Mouse (Mus musculus) embryonic facial prominence, embryonic 15.5 days (tissue): ENCODE results near the gene Alg9. TPM values are rescaled to one million over a fixed set of nuclear protein-coding genes. Genes with fewer than 3 reads are reported as not detected.

Experiments used
- ATAC-seq: fragments of 200-750 bp; cut with Nextera tagmentation; 2 replicates; pipeline ENCODE4 v1.8.0; 2017; ENCODE audit warnings: low read depth, moderate TSS enrichment; ENCODE audit not compliant: insufficient number of reproducible peaks, low FRiP score, low TSS enrichment
- H3K27ac ChIP-seq: fragments of 300-500 bp; sonication (generic); replicated peaks from 2 replicates; pipeline ENCODE4 v1.5.1; 2015; ENCODE audit warnings: mild to moderate bottlenecking, inconsistent platforms
- H3K27me3 ChIP-seq: fragments of 300-500 bp; sonication (generic); 2 replicates; pipeline ENCODE4 v1.6.1; 2015; ENCODE audit warnings: inconsistent platforms
- H3K36me3 ChIP-seq: fragments of 300-500 bp; sonication (generic); 2 replicates; pipeline ENCODE4 v1.6.1; 2015; ENCODE audit warnings: mild to moderate bottlenecking, inconsistent platforms
- H3K4me1 ChIP-seq: fragments of 300-500 bp; sonication (generic); 2 replicates; pipeline ENCODE4 v1.6.1; 2015; ENCODE audit warnings: inconsistent platforms
- H3K4me2 ChIP-seq: fragments of 300-500 bp; sonication (generic); replicated peaks from 2 replicates; pipeline ENCODE4 v1.6.1; 2015; ENCODE audit warnings: mild to moderate bottlenecking, inconsistent platforms
- H3K4me3 ChIP-seq: fragments of 300-500 bp; sonication (generic); replicated peaks from 2 replicates; pipeline ENCODE4 v1.5.1; 2015; ENCODE audit warnings: mild to moderate bottlenecking, inconsistent platforms
- H3K9ac ChIP-seq: fragments of 300-500 bp; sonication (generic); 2 replicates; pipeline ENCODE4 v1.6.1; 2015; ENCODE audit warnings: inconsistent platforms
- H3K9me3 ChIP-seq: fragments of 300-500 bp; sonication (generic); replicated peaks from 2 replicates; pipeline ENCODE4 v1.6.1; 2016; ENCODE audit warnings: inconsistent platforms
- WGBS: fragments of 180-500 bp; shearing (Covaris S2); methylation state at CpG from one replicate; pipeline ENCODE4 v1.1.7; 2015; 5-methylcytosine and 5-hydroxymethylcytosine counted together
- polyA plus RNA-seq: library from polyadenylated mRNA; unstranded; fragments of >200 nt; fragmentation: Nextera tagmentation; extraction: Ambion mirVana; gene quantifications from 2 replicates; pipeline ENCODE4 v1.2.1, GENCODE M21; 2015

The Alg9 gene
- polyA plus RNA-seq, 1 experiment from 2014 or later, result 33.9 TPM

GRCm38 (mm10) chr9:50742261-50742660, 32.6 kb upstream of the Alg9 start:
- Histone ChIP-seq H3K4me2 (no peak overlapping the region), H3K27ac (no peak overlapping the region), H3K27me3 (no peaks in the 10 kb centered on the region), H3K36me3 (no peaks in the 10 kb centered on the region), H3K4me3 (no peak overlapping the region), H3K9me3 (no peaks in the 10 kb centered on the region), H3K9ac (no peak overlapping the region), H3K4me1 (peaks cover 8% of the 10 kb centered on the region; the same call in 1 of the 2 replicates)
- WGBS, result 77% methylated on average over 3 of the region's 3 CpGs
- no peak for ATAC-seq

- no peaks in the 10 kb centered on the region for H3K9me3 ChIP-seq
- no peak for ATAC-seq
- H3K4me2 ChIP-seq, result no peak overlapping the region
- no peaks in the 10 kb centered on the region for H3K27me3 ChIP-seq
- no peaks in the 10 kb centered on the region for H3K36me3 ChIP-seq
- H3K27ac ChIP-seq, result no peak overlapping the region
- H3K4me1 ChIP-seq, result peaks cover 8% of the 10 kb centered on the region; the same call in 1 of the 2 replicates
- H3K4me3 ChIP-seq, result no peak overlapping the region
- 73% methylated on average over 2 of the region's 2 CpGs for WGBS
- H3K9ac ChIP-seq, result no peak overlapping the region
These were observed 32.1 kb upstream of the Alg9 start for GRCm38 (mm10) chr9:50742744-50743143.

GRCm38 (mm10) chr9:50745806-50746205, 29.0 kb upstream of the Alg9 start:
- Histone ChIP-seq H3K4me2 (peak overlapping the region; percentile 59), H3K4me1 (peaks cover 8% of the 10 kb centered on the region; the same call in 1 of the 2 replicates), H3K4me3 (peak overlapping the region; percentile 42), H3K9me3 (no peaks in the 10 kb centered on the region), H3K9ac (no peak overlapping the region; the same call in 1 of the 2 replicates), H3K27ac (peak overlapping the region; percentile 77; the same call in 1 of the 2 replicates), H3K36me3 (no peaks in the 10 kb centered on the region), H3K27me3 (no peaks in the 10 kb centered on the region)
- 14% methylated on average over 7 of the region's 7 CpGs for WGBS
- ATAC-seq, result no peak

GRCm38 (mm10) chr9:50746214-50746677, 28.6 kb upstream of the Alg9 start, which contains the start of gene 2310030G06Rik:
2310030G06Rik (minus strand) TSS chr9:50746536.
- H3K9me3 ChIP-seq, result no peaks in the 10 kb centered on the region
- peak within 1 kb of the TSS; percentile 42 for H3K4me3 ChIP-seq
- peak within 1 kb of the TSS; percentile 77 for H3K27ac ChIP-seq
- WGBS, result 2% methylated on average over 19 of the region's 19 CpGs
- peak; percentile 77 for ATAC-seq
- H3K27me3 ChIP-seq, result no peaks in the 10 kb centered on the region
- peak within 1 kb of the TSS; percentile 59 for H3K4me2 ChIP-seq
- peaks cover 13% of the 10 kb centered on the region; the same call in 1 of the 2 replicates for H3K4me1 ChIP-seq
- no peaks in the 10 kb centered on the region for H3K36me3 ChIP-seq
- peak within 1 kb of the TSS; percentile 29; the same call in 1 of the 2 replicates for H3K9ac ChIP-seq

GRCm38 (mm10) chr9:50750706-50751105, 24.1 kb upstream of the Alg9 start:
- peaks cover 29% of the 10 kb centered on the region for H3K4me1 ChIP-seq
- H3K9ac ChIP-seq, result no peak overlapping the region; the same call in 1 of the 2 replicates
- H3K27ac ChIP-seq, result no peak overlapping the region
- peak overlapping the region; percentile 21; the same call in 1 of the 2 replicates for H3K4me3 ChIP-seq
- ATAC-seq, result no peak
- no peaks in the 10 kb centered on the region for H3K36me3 ChIP-seq
- no peaks in the 10 kb centered on the region for H3K27me3 ChIP-seq
- WGBS, result 39% methylated on average over 6 of the region's 6 CpGs
- H3K9me3 ChIP-seq, result no peaks in the 10 kb centered on the region
- H3K4me2 ChIP-seq, result no peak overlapping the region

- peak within 1 kb of the TSS; percentile 68; the same call in 1 of the 2 replicates for H3K27ac ChIP-seq
- H3K9me3 ChIP-seq, result no peaks in the 10 kb centered on the region
- 68% methylated on average over 22 of the region's 22 CpGs for WGBS
- no peak within 1 kb of the TSS; the same call in 1 of the 2 replicates for H3K9ac ChIP-seq
- ATAC-seq, result no peak
- peak within 1 kb of the TSS; percentile 22 for H3K4me2 ChIP-seq
- peak within 1 kb of the TSS; percentile 21 for H3K4me3 ChIP-seq
- H3K4me1 ChIP-seq, result peaks cover 26% of the 10 kb centered on the region
- no peaks in the 10 kb centered on the region for H3K27me3 ChIP-seq
- no peaks in the 10 kb centered on the region for H3K36me3 ChIP-seq
These were observed 23.5 kb upstream of the Alg9 start, which contains the start of gene Cryab for GRCm38 (mm10) chr9:50751323-50751722. Cryab (plus strand) TSS chr9:50751325.

- no peak within 1 kb of the TSS for H3K9ac ChIP-seq
- peak within 1 kb of the TSS; percentile 68 for H3K27ac ChIP-seq
- H3K9me3 ChIP-seq, result no peaks in the 10 kb centered on the region
- H3K27me3 ChIP-seq, result no peaks in the 10 kb centered on the region
- H3K4me1 ChIP-seq, result peaks cover 21% of the 10 kb centered on the region
- no peaks in the 10 kb centered on the region for H3K36me3 ChIP-seq
- 53% methylated on average over 14 of the region's 14 CpGs for WGBS
- H3K4me2 ChIP-seq, result peak within 1 kb of the TSS; percentile 28
- peak within 1 kb of the TSS; percentile 21 for H3K4me3 ChIP-seq
- ATAC-seq, result peak; percentile 77
These were observed 22.7 kb upstream of the Alg9 start, which contains the start of gene Hspb2 for GRCm38 (mm10) chr9:50752054-50752602. Hspb2 (minus strand) TSS chr9:50752354.

GRCm38 (mm10) chr9:50752784-50753615, 21.8 kb upstream of the Alg9 start:
- ATAC-seq, result peak; percentile 83
- Histone ChIP-seq H3K36me3 (no peaks in the 10 kb centered on the region), H3K27me3 (no peaks in the 10 kb centered on the region), H3K27ac (peak overlapping the region; percentile 68), H3K9ac (no peak overlapping the region), H3K4me3 (peak overlapping the region; percentile 21), H3K4me1 (peaks cover 21% of the 10 kb centered on the region), H3K4me2 (peak overlapping the region; percentile 28), H3K9me3 (no peaks in the 10 kb centered on the region)
- WGBS, result 65% methylated on average over 17 of the region's 17 CpGs

- WGBS, result 64% methylated on average over 7 of the region's 7 CpGs
- no peak overlapping the region; the same call in 1 of the 2 replicates for H3K4me2 ChIP-seq
These were observed 20.9 kb upstream of the Alg9 start for GRCm38 (mm10) chr9:50753947-50754346.

GRCm38 (mm10) chr9:50756711-50757110, 18.1 kb upstream of the Alg9 start:
- no peak overlapping the region for H3K27ac ChIP-seq
- peaks cover 12% of the 10 kb centered on the region for H3K4me1 ChIP-seq
- no peak overlapping the region for H3K4me3 ChIP-seq
- no peaks in the 10 kb centered on the region for H3K9me3 ChIP-seq
- WGBS, result 62% methylated on average over 5 of the region's 5 CpGs
- ATAC-seq, result no peak
- H3K36me3 ChIP-seq, result no peaks in the 10 kb centered on the region
- H3K9ac ChIP-seq, result no peak overlapping the region
- H3K4me2 ChIP-seq, result no peak overlapping the region
- no peaks in the 10 kb centered on the region for H3K27me3 ChIP-seq

More at GRCm38 (mm10) chr9:50753947-50754346, 20.9 kb upstream of the Alg9 start:
- no peaks in the 10 kb centered on the region for H3K27me3 ChIP-seq
- no peaks in the 10 kb centered on the region for H3K36me3 ChIP-seq
- no peaks in the 10 kb centered on the region for H3K9me3 ChIP-seq
- ATAC-seq, result no peak
- H3K4me1 ChIP-seq, result peaks cover 21% of the 10 kb centered on the region
- no peak overlapping the region for H3K9ac ChIP-seq
- peak overlapping the region; percentile 21; the same call in 1 of the 2 replicates for H3K4me3 ChIP-seq
- H3K27ac ChIP-seq, result no peak overlapping the region; the same call in 1 of the 2 replicates
